Mouse (Mus musculus) G1E (cell line): Measurements from ENCODE around the gene Fam198a. TPM values are rescaled to one million over a fixed set of nuclear protein-coding genes. Genes with fewer than 3 reads are reported as not detected.

Experiments
- ATAC-seq: 2 replicates; pipeline ENCODE4 v1.8.0; 2016; ENCODE audit warnings: mild to moderate bottlenecking; ENCODE audit not compliant: insufficient number of reproducible peaks, poor library complexity, low FRiP score, severe bottlenecking; ENCODE audit errors: extremely low read depth
- DNase-seq: peaks from one replicate; pipeline ENCODE4 v3.0.0; 2012; ENCODE audit warnings: low spot score
- H3K27me3 ChIP-seq: 2 replicates; pipeline ENCODE4 v1.6.1; 2012; ENCODE audit warnings: mild to moderate bottlenecking, low read length, inconsistent platforms; ENCODE audit not compliant: insufficient read depth
- H3K36me3 ChIP-seq: replicated peaks from 2 replicates; pipeline ENCODE3; 2012; ENCODE audit warnings: mild to moderate bottlenecking, inconsistent platforms
- H3K4me1 ChIP-seq: 2 replicates; pipeline ENCODE4 v1.6.1; 2012; ENCODE audit warnings: low read depth, low read length, inconsistent platforms, mixed read lengths; ENCODE audit not compliant: insufficient read depth
- H3K4me3 ChIP-seq: 2 replicates; pipeline ENCODE4 v1.5.1; 2012; ENCODE audit warnings: low read depth, mild to moderate bottlenecking, inconsistent platforms, low read length, moderate library complexity, mixed read lengths
- H3K9me3 ChIP-seq: replicated peaks from 2 replicates; pipeline ENCODE4 v1.6.1; 2012; ENCODE audit warnings: inconsistent platforms
- CTCF ChIP-seq: IDR thresholded peaks from 2 replicates; pipeline ENCODE4 v1.5.1; 2012; ENCODE audit warnings: low read depth, low read length, inconsistent platforms, mixed read lengths
- GATA1 ChIP-seq: IDR thresholded peaks from 2 replicates; pipeline ENCODE4 v1.6.1; 2012; ENCODE audit warnings: borderline replicate concordance, low read length, inconsistent platforms, mixed read lengths
- GATA2 ChIP-seq: IDR thresholded peaks from 2 replicates; pipeline ENCODE4 v1.6.1; 2012; ENCODE audit warnings: low read depth, low read length, inconsistent platforms, borderline replicate concordance
- POLR2AphosphoS5 ChIP-seq: IDR thresholded peaks from 2 replicates; pipeline ENCODE4 v1.6.1; 2012; ENCODE audit warnings: low read depth, low read length, inconsistent platforms; ENCODE audit not compliant: insufficient replicate concordance
- TAL1 ChIP-seq: conservative IDR thresholded peaks from 2 replicates; pipeline ENCODE4 v1.6.1; 2012; ENCODE audit warnings: low read depth, low read length, inconsistent platforms, mixed read lengths
- polyA plus RNA-seq: library from polyadenylated mRNA; stranded (reverse); fragments of >175 nt; gene quantifications from 2 replicates; pipeline ENCODE4 v1.2.3, GENCODE M21; 2012
- total RNA-seq, 2 experiments: library from RNA; stranded (forward) in 1 of 2; stranded (reverse) in 1 of 2; fragments of 200-1000 nt in 1 of 2; fragments of >200 nt in 1 of 2; fragmentation: Nextera tagmentation in 1 of 2; gene quantifications; 2 replicates each; pipeline ENCODE4 v1.2.3; 2014 to 2017

Gene Fam198a
- total and polyA plus RNA-seq, 3 experiments, result not detected

DNA sequence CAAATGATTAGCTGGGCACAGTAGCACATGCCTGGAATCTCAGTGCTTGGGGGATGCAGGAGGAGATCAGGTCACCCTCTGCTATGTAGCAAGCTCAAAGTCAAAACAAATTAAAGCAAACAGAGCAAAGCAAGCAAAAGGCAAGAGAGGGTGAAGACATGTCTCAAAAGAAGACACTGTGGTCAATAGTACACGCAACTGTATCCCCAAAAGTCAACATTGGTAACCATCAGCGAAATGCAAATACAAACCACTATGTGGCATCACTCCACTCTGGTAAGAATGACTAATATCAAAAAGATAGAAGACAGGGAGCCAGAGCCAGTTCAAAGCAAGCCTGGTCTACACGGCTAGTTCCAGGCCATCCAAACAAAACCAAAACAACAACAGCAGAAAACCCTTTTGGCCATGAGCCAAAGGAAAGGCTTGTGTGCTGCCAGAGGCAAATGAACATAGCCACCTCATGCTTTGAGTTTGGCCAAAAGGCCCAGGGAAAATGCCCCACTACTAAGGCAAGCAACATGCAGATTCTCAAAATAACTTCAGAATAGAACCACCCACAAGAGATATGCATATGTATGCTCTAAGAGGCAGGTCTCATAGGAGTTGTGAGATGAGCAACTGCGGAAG, 45.1 kb upstream of the Fam198a start:
- no peaks in the 10 kb centered on the region for H3K4me1 ChIP-seq
- no peaks in the 10 kb centered on the region for H3K36me3 ChIP-seq
- peaks cover 11% of the 10 kb centered on the region for H3K27me3 ChIP-seq
- TF ChIP-seq TAL1 (no peak), CTCF (no peak), GATA2 (no peak), POLR2AphosphoS5 (no peak), GATA1 (no peak)
- H3K9me3 ChIP-seq, result no peaks in the 10 kb centered on the region
- ATAC-seq (no peak), DNase-seq (no peak)
- H3K4me3 ChIP-seq, result no peak overlapping the region

DNA sequence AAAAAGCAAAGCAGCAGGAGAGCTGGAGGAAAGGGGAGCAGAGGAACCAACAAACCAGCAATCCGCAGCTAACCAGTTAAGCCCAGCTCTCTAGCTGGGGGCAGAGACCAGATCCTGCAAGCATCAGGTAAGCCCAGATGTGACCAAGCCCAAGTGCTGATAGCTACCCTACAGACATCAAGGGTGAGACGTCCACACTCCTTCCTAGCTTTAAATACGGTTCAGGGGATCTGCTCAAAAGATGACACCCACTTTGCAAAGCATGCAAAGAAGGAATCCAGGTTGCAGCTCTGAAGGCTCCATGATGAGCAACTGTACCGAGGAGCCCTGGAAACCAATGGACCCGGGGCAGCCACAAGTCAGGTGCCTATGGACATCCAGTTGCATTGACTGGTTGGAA, 44.3 kb upstream of the Fam198a start:
- H3K4me3 ChIP-seq, result no peak overlapping the region
- TF ChIP-seq TAL1 (no peak), CTCF (no peak), POLR2AphosphoS5 (no peak), GATA2 (no peak), GATA1 (no peak)
- H3K9me3 ChIP-seq, result no peaks in the 10 kb centered on the region
- DNase-seq (no peak), ATAC-seq (no peak)
- no peaks in the 10 kb centered on the region for H3K4me1 ChIP-seq
- no peaks in the 10 kb centered on the region for H3K36me3 ChIP-seq
- H3K27me3 ChIP-seq, result peaks cover 8% of the 10 kb centered on the region

DNA sequence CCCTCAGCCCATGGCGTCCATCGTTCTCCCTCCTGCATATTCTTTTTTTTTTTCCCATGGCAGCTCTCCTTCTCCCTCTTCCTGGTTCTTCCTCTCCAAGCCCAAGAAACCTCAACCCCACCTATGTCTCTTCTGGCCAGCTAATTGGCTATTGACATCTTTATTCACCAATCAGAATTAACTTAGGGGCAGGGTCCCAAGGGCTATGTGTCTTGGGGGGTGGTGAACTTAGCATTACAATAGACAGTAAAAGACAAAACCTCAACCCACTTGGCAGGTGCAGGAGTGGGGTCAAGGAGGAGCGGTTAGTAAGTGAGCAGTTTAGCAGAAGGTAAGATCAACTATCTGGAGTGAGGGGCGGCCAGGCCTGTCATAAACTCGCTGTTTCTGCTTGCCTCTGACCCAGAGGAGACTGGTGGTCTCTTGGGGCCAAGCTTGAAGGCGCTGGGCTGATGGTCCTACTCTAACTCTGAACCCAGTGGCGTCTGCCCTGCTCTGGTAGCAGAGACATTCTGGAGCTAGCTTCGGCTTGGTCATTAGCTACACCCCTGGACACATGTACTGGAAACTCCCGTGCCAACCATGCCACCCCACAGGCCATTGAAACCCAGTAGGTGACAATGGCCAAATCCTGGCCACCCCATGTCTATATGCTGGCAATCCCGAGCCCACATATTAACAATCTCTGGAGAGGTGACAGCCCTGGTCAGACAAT, 43.3 kb upstream of the Fam198a start:
- Histone ChIP-seq H3K4me1 (no peaks in the 10 kb centered on the region), H3K9me3 (no peaks in the 10 kb centered on the region), H3K36me3 (no peaks in the 10 kb centered on the region), H3K27me3 (peaks cover 2% of the 10 kb centered on the region), H3K4me3 (no peak overlapping the region)
- TF ChIP-seq GATA1 (no peak), POLR2AphosphoS5 (no peak), CTCF (no peak)
- DNase-seq (no peak), ATAC-seq (no peak)

DNA sequence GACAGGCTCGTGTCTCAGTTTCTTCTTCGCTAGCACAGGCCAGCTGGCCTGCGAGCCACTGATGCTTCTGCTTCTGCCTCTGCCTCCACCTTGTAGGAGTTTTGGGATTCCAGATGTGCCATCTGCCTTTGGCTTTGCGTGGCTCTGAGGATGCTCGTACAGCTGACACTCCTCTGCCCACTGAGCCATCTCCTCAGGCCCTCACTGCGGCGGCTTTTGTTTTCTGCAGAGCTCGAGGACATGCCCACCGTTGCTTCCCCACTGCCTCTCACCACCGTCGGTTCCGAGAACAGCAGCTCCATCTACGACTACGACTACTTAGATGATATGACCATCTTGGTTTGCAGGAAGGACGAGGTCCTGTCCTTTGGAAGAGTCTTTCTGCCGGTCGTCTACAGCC, 42.5 kb upstream of the Fam198a start:
- DNase-seq (no peak), ATAC-seq (no peak)
- Histone ChIP-seq H3K4me1 (no peaks in the 10 kb centered on the region), H3K9me3 (no peaks in the 10 kb centered on the region), H3K4me3 (no peak overlapping the region), H3K27me3 (peaks cover 6% of the 10 kb centered on the region), H3K36me3 (no peaks in the 10 kb centered on the region)
- TF ChIP-seq GATA2 (no peak), GATA1 (no peak), TAL1 (no peak), CTCF (no peak), POLR2AphosphoS5 (no peak)

DNA sequence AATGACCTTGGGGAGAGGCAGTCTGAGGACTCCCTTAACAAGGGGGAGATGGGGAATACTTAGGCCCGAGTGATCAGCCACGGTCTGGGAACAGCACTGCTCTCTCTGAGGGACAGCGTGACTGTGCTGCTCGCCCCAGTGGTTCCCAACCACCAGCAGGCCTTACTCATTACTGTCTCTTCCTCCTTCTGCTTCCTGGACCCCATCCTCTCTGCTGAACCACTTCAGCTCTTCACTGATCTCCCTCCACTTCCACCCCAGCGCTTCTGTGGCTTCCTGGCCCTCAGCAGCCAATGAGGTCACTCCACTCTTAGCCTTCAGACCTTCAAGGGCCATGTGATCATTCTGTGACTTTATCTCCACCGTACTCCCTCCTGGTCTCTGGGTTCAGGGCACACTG, 41.2 kb upstream of the Fam198a start:
- Histone ChIP-seq H3K9me3 (no peaks in the 10 kb centered on the region), H3K4me1 (no peaks in the 10 kb centered on the region), H3K4me3 (no peak overlapping the region), H3K27me3 (peaks cover 12% of the 10 kb centered on the region), H3K36me3 (no peaks in the 10 kb centered on the region)
- TF ChIP-seq GATA2 (no peak), POLR2AphosphoS5 (no peak), GATA1 (no peak), TAL1 (no peak), CTCF (no peak)
- no peak for ATAC-seq
- no peak for DNase-seq

GRCm38 (mm10) chr9:121911196-121911595, 39.6 kb upstream of the Fam198a start:
- TF ChIP-seq TAL1 (no peak), POLR2AphosphoS5 (no peak), CTCF (no peak), GATA1 (no peak), GATA2 (no peak)
- no peak for DNase-seq
- Histone ChIP-seq H3K4me3 (no peak overlapping the region), H3K36me3 (no peaks in the 10 kb centered on the region), H3K9me3 (no peaks in the 10 kb centered on the region), H3K27me3 (peaks cover 13% of the 10 kb centered on the region), H3K4me1 (no peaks in the 10 kb centered on the region)
- no peak for ATAC-seq

- Histone ChIP-seq H3K9me3 (no peaks in the 10 kb centered on the region), H3K4me3 (no peak overlapping the region), H3K4me1 (no peaks in the 10 kb centered on the region), H3K27me3 (peaks cover 13% of the 10 kb centered on the region), H3K36me3 (no peaks in the 10 kb centered on the region)
- TF ChIP-seq GATA1, result no peak
- TF ChIP-seq TAL1, result no peak
- no peak for TF ChIP-seq CTCF
- ATAC-seq (no peak), DNase-seq (no peak)
These were observed 38.0 kb upstream of the Fam198a start for GRCm38 (mm10) chr9:121912786-121913185.
